Comparison of ENCODE assay signal across 9 mouse cellular contexts in the genomic region with DNA sequence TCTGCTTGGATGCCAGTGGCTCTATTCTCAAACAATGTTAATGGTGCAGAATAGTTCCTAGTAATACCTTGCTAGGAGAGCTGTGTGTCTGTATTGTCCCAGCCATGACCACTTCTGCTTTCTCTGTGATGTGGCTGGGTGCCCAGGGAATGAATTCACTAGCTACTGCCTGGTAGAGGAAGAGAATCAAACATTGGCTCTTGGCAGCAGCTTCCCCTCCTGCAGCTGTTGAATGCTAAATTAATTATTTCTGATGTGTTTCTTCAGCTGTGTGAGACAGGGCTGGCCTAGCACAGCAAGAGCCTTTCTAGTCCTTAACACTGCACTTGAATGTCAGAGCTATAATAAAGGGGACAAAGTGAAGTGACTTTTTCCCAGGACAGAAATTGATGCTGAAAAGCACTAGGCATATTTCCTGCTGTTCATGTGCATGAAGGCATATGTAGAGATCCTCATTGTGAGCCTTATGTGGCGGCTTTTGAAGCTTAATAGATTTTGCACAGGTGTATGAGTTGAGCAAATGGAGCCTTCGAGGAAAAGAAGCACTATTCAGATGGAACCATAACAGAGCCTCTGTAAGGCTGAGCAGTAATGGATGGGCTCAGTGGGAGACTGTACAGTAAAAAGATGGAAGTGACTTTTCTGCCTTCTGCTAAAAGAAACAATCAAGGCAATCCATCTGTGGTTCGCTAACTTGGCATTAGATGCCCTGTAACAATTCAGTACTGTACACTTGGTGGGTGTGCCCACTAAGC. TPM values are rescaled to one million over a fixed set of nuclear protein-coding genes. Genes with fewer than 3 reads are reported as not detected.
DNase-seq lines count a peak whose midpoint lies in the region; ATAC-seq and TF ChIP-seq lines count a peak whose summit lies in the region.
"Had no signal": no experiment of that assay in that cellular context is flagged by ENCODE, and none has a peak within 500 bp of the region (broad histone marks: within the 10 kb centered on the region; RNA-seq: fewer than 3 reads in every experiment).

No protein-coding gene starts in this region.

- peak; percentile 14 for DNase-seq in kidney, adult 2 months
- DNase-seq in NIH3T3 (ENCODE audit: low read depth) = peak; percentile 33
- peak; percentile 10 to 57 for DNase-seq in frontal cortex, adult 2 months (ENCODE audit: extremely low spot score in 1 of 2, low spot score in 1 of 2)
- peak; percentile 53 to 59 for DNase-seq in layer of hippocampus, postnatal 10 days (ENCODE audit: low spot score in 2 of 2)
- DNase-seq in retina, postnatal 1 day = peak; percentile 34
- no peak for DNase-seq in urinary bladder, adult 2 months (ENCODE audit: low spot score)
- DNase-seq in B cell, adult 2 months = no peak

- H3K9me3 ChIP-seq in kidney, embryonic 14.5 days (ENCODE audit: control insufficient read depth, low read length) = no peaks in the 10 kb centered on the region
- H3K9me3 ChIP-seq: liver, embryonic 15.5 days had no signal

- no peak overlapping the region for H3K27ac ChIP-seq in kidney, adult 2 months (ENCODE audit: insufficient read depth, low read depth, low read length)
- H3K27ac ChIP-seq in kidney, embryonic 14.5 days (ENCODE audit: low read depth, low read length) = no peak overlapping the region
- H3K27ac ChIP-seq: liver, embryonic 15.5 days had no signal

- H3K4me1 ChIP-seq in kidney, adult 2 months (ENCODE audit: control insufficient read depth, insufficient read depth, low read length) = no peaks in the 10 kb centered on the region
- 0 out of 2 replicates have a peak, but pooled peaks cover 3% of the 10 kb centered on the region for H3K4me1 ChIP-seq in kidney, embryonic 14.5 days (ENCODE audit: control insufficient read depth, insufficient read depth, low read length)
- H3K4me1 ChIP-seq: liver, embryonic 15.5 days had no signal

- H3K27me3 ChIP-seq in kidney, adult 2 months (replicated peaks; ENCODE audit: control insufficient read depth, insufficient read depth, low read length) = no peaks in the 10 kb centered on the region
- H3K27me3 ChIP-seq in kidney, embryonic 14.5 days (ENCODE audit: control insufficient read depth, insufficient read depth, low read length) = no peaks in the 10 kb centered on the region
- H3K27me3 ChIP-seq: liver, embryonic 15.5 days had no signal

- no peak for TF ChIP-seq CTCF in kidney, adult 2 months (conservative IDR thresholded peaks at IDR 0.05; ENCODE audit: insufficient read depth, insufficient read length, low read depth, low read length)

- no peaks in the 10 kb centered on the region for H3K36me3 ChIP-seq in kidney, adult 2 months (ENCODE audit: control insufficient read depth, insufficient read depth, low read length)
- H3K36me3 ChIP-seq in kidney, embryonic 14.5 days (ENCODE audit: control insufficient read depth, insufficient read depth, low read length) = no peaks in the 10 kb centered on the region
- H3K36me3 ChIP-seq: liver, embryonic 15.5 days had no signal

- no peak for ATAC-seq in kidney, embryonic 14.5 days (ENCODE audit: low FRiP score, low TSS enrichment)

- H3K9ac ChIP-seq in kidney, embryonic 14.5 days (ENCODE audit: low read depth, low read length) = no peak overlapping the region
- H3K9ac ChIP-seq: liver, embryonic 15.5 days had no signal

- TF ChIP-seq POLR2A in kidney, adult 2 months (IDR thresholded peaks at IDR 0.05; ENCODE audit: low read depth, low read length) = no peak

- no peak overlapping the region for H3K4me2 ChIP-seq in kidney, embryonic 14.5 days (replicated peaks; ENCODE audit: low read depth, low read length)
- H3K4me2 ChIP-seq: liver, embryonic 15.5 days had no signal

- H3K4me3 ChIP-seq in kidney, adult 2 months (ENCODE audit: insufficient read depth, low read depth, low read length) = no peak overlapping the region
- no peak overlapping the region for H3K4me3 ChIP-seq in kidney, embryonic 14.5 days (ENCODE audit: low read length)
- H3K4me3 ChIP-seq: liver, embryonic 15.5 days had no signal

- 84% methylated on average over 3 of the region's 3 CpGs for WGBS in kidney, adult 2 months
- 87% methylated on average over 3 of the region's 3 CpGs for WGBS in kidney, embryonic 14.5 days

RNA-seq across cellular contexts. Expression of a gene that starts 46.9 kb away (rescaled TPM):
- 1.8 and 2.1 TPM in 2 replicates for polyA plus RNA-seq in kidney, adult 2 months (2012; rRNA removed)
- polyA plus RNA-seq in kidney, embryonic 14.5 days (2014; fragmentation: Nextera tagmentation; extraction: Ambion mirVana) = 13.3 and 15.0 TPM in 2 replicates
- 9.7 and 12.2 TPM in 2 replicates for polyA plus RNA-seq in frontal cortex, adult 2 months (2012; rRNA removed)
- total RNA-seq in layer of hippocampus, postnatal 10 days (2021) = 10 to 100 TPM; 15.0 to 15.7 TPM
- 10.4 and 11.3 TPM in 2 replicates for polyA plus RNA-seq in urinary bladder, adult 2 months (2012; rRNA removed)

RNA-seq across cellular contexts. Expression of a gene that starts 47.4 kb away (rescaled TPM):
- polyA plus RNA-seq in kidney, adult 2 months (2012; rRNA removed) = 2.3 and 3.4 TPM in 2 replicates
- polyA plus RNA-seq in kidney, embryonic 14.5 days (2014; fragmentation: Nextera tagmentation; extraction: Ambion mirVana) = 77.0 and 88.9 TPM in 2 replicates
- 12.2 and 13.2 TPM in 2 replicates for polyA plus RNA-seq in frontal cortex, adult 2 months (2012; rRNA removed)
- 10 to 100 TPM; 29.4 to 29.8 TPM for total RNA-seq in layer of hippocampus, postnatal 10 days (2021)
- polyA plus RNA-seq in urinary bladder, adult 2 months (2012; rRNA removed) = 11.2 and 14.5 TPM in 2 replicates

Comparison
In these comparisons a context has a peak if more than half of its experiments do, and no peak if none do; other contexts are left out.
1. DNase-seq: peak in kidney, adult 2 months (single experiment), NIH3T3 (single experiment), frontal cortex, adult 2 months (2 of 2), layer of hippocampus, postnatal 10 days (2 of 2) and retina, postnatal 1 day (single experiment); none in urinary bladder, adult 2 months (single experiment) and B cell, adult 2 months (0 of 2).